Mouse (Mus musculus) stomach, embryonic 15.5 days (tissue): ENCODE measurements at regions not wholly inside any gene's neighbourhood (a gene's known extent, or its start where the extent isn't known, plus 50 kb on each side); places are given as distances from the start of the nearest gene placed in this dataset.

Experiments
- ATAC-seq: fragments of 200-750 bp; cut with Nextera tagmentation; 2 replicates; pipeline ENCODE4 v1.8.0; 2017; ENCODE audit warnings: low read depth, moderate number of reproducible peaks, moderate TSS enrichment; ENCODE audit not compliant: insufficient read depth, low FRiP score
- H3K27ac ChIP-seq: fragments of 300-500 bp; sonication (generic); 2 replicates; pipeline ENCODE4 v1.5.1; 2015; ENCODE audit warnings: mild to moderate bottlenecking, inconsistent platforms
- H3K27me3 ChIP-seq: fragments of 300-500 bp; sonication (generic); replicated peaks from 2 replicates; pipeline ENCODE4 v1.6.1; 2015; ENCODE audit warnings: inconsistent platforms
- H3K36me3 ChIP-seq: fragments of 300-500 bp; sonication (generic); 2 replicates; pipeline ENCODE4 v1.6.1; 2015; ENCODE audit warnings: inconsistent platforms
- H3K4me1 ChIP-seq: fragments of 300-500 bp; sonication (generic); 2 replicates; pipeline ENCODE4 v1.6.1; 2015; ENCODE audit warnings: inconsistent platforms
- H3K4me2 ChIP-seq: fragments of 300-500 bp; sonication (generic); 2 replicates; pipeline ENCODE4 v1.6.1; 2015; ENCODE audit warnings: mild to moderate bottlenecking, inconsistent platforms
- H3K4me3 ChIP-seq: fragments of 300-500 bp; sonication (generic); replicated peaks from 2 replicates; pipeline ENCODE4 v1.5.1; 2015; ENCODE audit warnings: inconsistent platforms
- H3K9ac ChIP-seq: fragments of 300-500 bp; sonication (generic); 2 replicates; pipeline ENCODE4 v1.6.1; 2015; ENCODE audit warnings: inconsistent platforms
- H3K9me3 ChIP-seq: fragments of 300-500 bp; sonication (generic); 2 replicates; pipeline ENCODE4 v1.6.1; 2016; ENCODE audit warnings: inconsistent platforms
- WGBS: fragments of 180-500 bp; shearing (Covaris S2); methylation state at CpG from one replicate; pipeline ENCODE4 v1.1.7; 2015; 5-methylcytosine and 5-hydroxymethylcytosine counted together

GRCm38 (mm10) chr6:111738983-111739382, 534.6 kb upstream of the Lmcd1 start:
- H3K9ac ChIP-seq: no peak overlapping the region
- WGBS: 74% methylated on average over 1 of the region's 1 CpGs

GRCm38 (mm10) chr6:111781710-111782481, 491.7 kb upstream of the Lmcd1 start:
- H3K9me3 ChIP-seq: no peaks in the 10 kb centered on the region
- H3K9ac ChIP-seq: no peak overlapping the region
- H3K27me3 ChIP-seq: no peaks in the 10 kb centered on the region
- no peaks in the 10 kb centered on the region for H3K4me1 ChIP-seq
- no peak overlapping the region for H3K27ac ChIP-seq
- WGBS: 75% methylated on average over 5 of the region's 5 CpGs
- H3K4me2 ChIP-seq: no peak overlapping the region
- ATAC-seq: no peak
- no peak overlapping the region for H3K4me3 ChIP-seq
- H3K36me3 ChIP-seq: no peaks in the 10 kb centered on the region

More at GRCm38 (mm10) chr6:111738983-111739382, 534.6 kb upstream of the Lmcd1 start:
- no peaks in the 10 kb centered on the region for H3K36me3 ChIP-seq
- ATAC-seq: no peak
- no peak overlapping the region for H3K27ac ChIP-seq
- H3K4me3 ChIP-seq: no peak overlapping the region
- H3K27me3 ChIP-seq: no peaks in the 10 kb centered on the region
- no peaks in the 10 kb centered on the region for H3K4me1 ChIP-seq
- H3K9me3 ChIP-seq: no peaks in the 10 kb centered on the region
- no peak overlapping the region for H3K4me2 ChIP-seq

GRCm38 (mm10) chr6:111808611-111809010, 464.9 kb upstream of the Lmcd1 start:
- ATAC-seq: no peak
- no peak overlapping the region for H3K4me2 ChIP-seq
- H3K4me1 ChIP-seq: no peaks in the 10 kb centered on the region
- H3K9ac ChIP-seq: no peak overlapping the region
- no peak overlapping the region for H3K4me3 ChIP-seq
- H3K27me3 ChIP-seq: no peaks in the 10 kb centered on the region
- no peak overlapping the region for H3K27ac ChIP-seq
- H3K36me3 ChIP-seq: no peaks in the 10 kb centered on the region
- H3K9me3 ChIP-seq: no peaks in the 10 kb centered on the region

GRCm38 (mm10) chr6:111813982-111814603, 459.5 kb upstream of the Lmcd1 start:
- no peak for ATAC-seq
- H3K4me1 ChIP-seq: no peaks in the 10 kb centered on the region
- no peak overlapping the region for H3K4me3 ChIP-seq
- no peak overlapping the region for H3K4me2 ChIP-seq
- H3K9me3 ChIP-seq: no peaks in the 10 kb centered on the region
- no peaks in the 10 kb centered on the region for H3K27me3 ChIP-seq
- no peak overlapping the region for H3K9ac ChIP-seq
- no peaks in the 10 kb centered on the region for H3K36me3 ChIP-seq
- WGBS: 73% methylated on average over 7 of the region's 7 CpGs
- no peak overlapping the region for H3K27ac ChIP-seq

GRCm38 (mm10) chr6:111815150-111815549, 458.4 kb upstream of the Lmcd1 start:
- ATAC-seq: no peak
- no peak overlapping the region for H3K9ac ChIP-seq
- no peaks in the 10 kb centered on the region for H3K27me3 ChIP-seq
- H3K9me3 ChIP-seq: no peaks in the 10 kb centered on the region
- H3K27ac ChIP-seq: no peak overlapping the region
- H3K36me3 ChIP-seq: no peaks in the 10 kb centered on the region
- H3K4me3 ChIP-seq: no peak overlapping the region
- H3K4me1 ChIP-seq: no peaks in the 10 kb centered on the region
- no peak overlapping the region for H3K4me2 ChIP-seq

GRCm38 (mm10) chr6:111820265-111820664, 453.3 kb upstream of the Lmcd1 start:
- no peaks in the 10 kb centered on the region for H3K4me1 ChIP-seq
- H3K4me2 ChIP-seq: no peak overlapping the region
- no peak overlapping the region for H3K27ac ChIP-seq
- no peak for ATAC-seq
- no peaks in the 10 kb centered on the region for H3K27me3 ChIP-seq
- H3K9me3 ChIP-seq: no peaks in the 10 kb centered on the region
- WGBS: 74% methylated on average over 3 of the region's 3 CpGs
- H3K36me3 ChIP-seq: no peaks in the 10 kb centered on the region
- no peak overlapping the region for H3K4me3 ChIP-seq
- no peak overlapping the region for H3K9ac ChIP-seq

GRCm38 (mm10) chr6:111844321-111844835, 429.2 kb upstream of the Lmcd1 start:
- Histone ChIP-seq H3K27ac (no peak overlapping the region), H3K9me3 (no peaks in the 10 kb centered on the region), H3K4me1 (no peaks in the 10 kb centered on the region), H3K4me2 (no peak overlapping the region), H3K9ac (no peak overlapping the region), H3K36me3 (no peaks in the 10 kb centered on the region), H3K4me3 (no peak overlapping the region), H3K27me3 (no peaks in the 10 kb centered on the region)
- WGBS: 35% methylated on average over 6 of the region's 6 CpGs
- no peak for ATAC-seq

- no peak overlapping the region for H3K9ac ChIP-seq
- WGBS: 57% methylated on average over 3 of the region's 3 CpGs
- H3K4me2 ChIP-seq: no peak overlapping the region
- no peaks in the 10 kb centered on the region for H3K27me3 ChIP-seq
- no peaks in the 10 kb centered on the region for H3K36me3 ChIP-seq
- no peaks in the 10 kb centered on the region for H3K4me1 ChIP-seq
- H3K9me3 ChIP-seq: no peaks in the 10 kb centered on the region
- no peak overlapping the region for H3K4me3 ChIP-seq
- ATAC-seq: no peak
- H3K27ac ChIP-seq: no peak overlapping the region
Observed at GRCm38 (mm10) chr6:111866101-111866598, 407.4 kb upstream of the Lmcd1 start.

- WGBS: 71% methylated on average over 1 of the region's 1 CpGs
- H3K36me3 ChIP-seq: no peaks in the 10 kb centered on the region
- ATAC-seq: no peak
- no peak overlapping the region for H3K9ac ChIP-seq
- no peak overlapping the region for H3K4me3 ChIP-seq
- no peaks in the 10 kb centered on the region for H3K4me1 ChIP-seq
- H3K27me3 ChIP-seq: no peaks in the 10 kb centered on the region
- H3K9me3 ChIP-seq: no peaks in the 10 kb centered on the region
- H3K4me2 ChIP-seq: no peak overlapping the region
- no peak overlapping the region for H3K27ac ChIP-seq
Observed at GRCm38 (mm10) chr6:111882557-111882956, 391.0 kb upstream of the Lmcd1 start.

GRCm38 (mm10) chr6:111883946-111884345, 389.6 kb upstream of the Lmcd1 start:
- Histone ChIP-seq H3K4me3 (no peak overlapping the region), H3K36me3 (no peaks in the 10 kb centered on the region), H3K27ac (no peak overlapping the region), H3K9me3 (no peaks in the 10 kb centered on the region), H3K9ac (no peak overlapping the region), H3K4me2 (no peak overlapping the region), H3K27me3 (no peaks in the 10 kb centered on the region), H3K4me1 (no peaks in the 10 kb centered on the region)
- 52% methylated on average over 1 of the region's 1 CpGs for WGBS
- no peak for ATAC-seq

- ATAC-seq: no peak
- no peaks in the 10 kb centered on the region for H3K4me1 ChIP-seq
- H3K36me3 ChIP-seq: no peaks in the 10 kb centered on the region
- H3K27ac ChIP-seq: no peak overlapping the region
- no peak overlapping the region for H3K4me2 ChIP-seq
- H3K4me3 ChIP-seq: no peak overlapping the region
- WGBS: 53% methylated on average over 2 of the region's 2 CpGs
- no peaks in the 10 kb centered on the region for H3K9me3 ChIP-seq
- H3K27me3 ChIP-seq: no peaks in the 10 kb centered on the region
- H3K9ac ChIP-seq: no peak overlapping the region
Observed at GRCm38 (mm10) chr6:111911997-111912396, 361.6 kb upstream of the Lmcd1 start.

- ATAC-seq: no peak
- no peak overlapping the region for H3K9ac ChIP-seq
- no peak overlapping the region for H3K4me2 ChIP-seq
- no peak overlapping the region for H3K4me3 ChIP-seq
- H3K27me3 ChIP-seq: no peaks in the 10 kb centered on the region
- H3K27ac ChIP-seq: no peak overlapping the region
- H3K36me3 ChIP-seq: no peaks in the 10 kb centered on the region
- 87% methylated on average over 11 of the region's 11 CpGs for WGBS
- H3K9me3 ChIP-seq: no peaks in the 10 kb centered on the region
- no peaks in the 10 kb centered on the region for H3K4me1 ChIP-seq
Observed at GRCm38 (mm10) chr6:111913771-111914405, 359.7 kb upstream of the Lmcd1 start.
